Mouse (Mus musculus) testis, adult 2 months (tissue): ENCODE measurements around the gene Olfr522. TPM values are rescaled to one million over a fixed set of nuclear protein-coding genes. Genes with fewer than 3 reads are reported as not detected.

Experiments used
- H3K27ac ChIP-seq: fragments of 200-500 bp; 2 replicates; pipeline ENCODE4 v1.5.1; 2012; ENCODE audit warnings: low read depth, low read length; ENCODE audit not compliant: control insufficient read depth, insufficient read depth
- H3K27me3 ChIP-seq: fragments of 200-500 bp; 2 replicates; pipeline ENCODE4 v1.6.1; 2012; ENCODE audit warnings: mild to moderate bottlenecking, low read length, moderate library complexity; ENCODE audit not compliant: control insufficient read depth, insufficient read depth
- H3K36me3 ChIP-seq: fragments of 200-500 bp; 2 replicates; pipeline ENCODE4 v1.6.1; 2012; ENCODE audit warnings: mild to moderate bottlenecking, low read length; ENCODE audit not compliant: control insufficient read depth, insufficient read depth
- H3K4me1 ChIP-seq: fragments of 200-500 bp; 2 replicates; pipeline ENCODE4 v1.6.1; 2012; ENCODE audit warnings: low read length; ENCODE audit not compliant: control insufficient read depth, insufficient read depth
- H3K4me3 ChIP-seq: fragments of 200-500 bp; 2 replicates; pipeline ENCODE4 v1.5.1; 2012; ENCODE audit warnings: low read depth, mild to moderate bottlenecking, low read length, moderate library complexity, mixed read lengths; ENCODE audit not compliant: control insufficient read depth
- CTCF ChIP-seq: fragments of 200-500 bp; IDR thresholded peaks from 2 replicates; pipeline ENCODE4 v1.5.1; 2012; ENCODE audit warnings: low read depth, mild to moderate bottlenecking, inconsistent platforms, low read length, moderate library complexity; ENCODE audit not compliant: control insufficient read depth, insufficient read depth, insufficient replicate concordance
- POLR2A ChIP-seq: fragments of 200-500 bp; IDR thresholded peaks from 2 replicates; pipeline ENCODE4 v1.6.1; 2012; ENCODE audit warnings: low read depth, mild to moderate bottlenecking, inconsistent platforms, low read length, moderate library complexity; ENCODE audit not compliant: control insufficient read depth
- polyA plus RNA-seq: library from polyadenylated mRNA; depleted of rRNA; stranded (reverse); fragments of >200 nt; gene quantifications from 2 replicates; pipeline ENCODE4 v1.2.3, GENCODE M21; 2012

Olfr522 gene
- polyA plus RNA-seq, 1 experiment: not detected

- TF ChIP-seq POLR2A (0 out of 2 replicates have a peak, but pooled peaks have one; percentile 48), CTCF (no peak)
- Histone ChIP-seq H3K4me1 (peaks cover 11% of the 10 kb centered on the region), H3K27me3 (no peaks in the 10 kb centered on the region), H3K36me3 (no peaks in the 10 kb centered on the region), H3K27ac (peak overlapping the region; percentile 47), H3K4me3 (peak overlapping the region; percentile 71)
Observed at GRCm38 (mm10) chr7:140125278-140126021, 39.1 kb downstream of the Olfr522 start.

- Histone ChIP-seq H3K4me1 (peaks cover 11% of the 10 kb centered on the region), H3K4me3 (no peak overlapping the region), H3K27me3 (no peaks in the 10 kb centered on the region), H3K36me3 (no peaks in the 10 kb centered on the region), H3K27ac (no peak overlapping the region)
- TF ChIP-seq CTCF: no peak
- no peak for TF ChIP-seq POLR2A
Observed at GRCm38 (mm10) chr7:140124382-140124781, 40.2 kb downstream of the Olfr522 start.

GRCm38 (mm10) chr7:140122765-140123164, 41.8 kb downstream of the Olfr522 start:
- Histone ChIP-seq H3K27me3 (no peaks in the 10 kb centered on the region), H3K4me3 (no peak overlapping the region), H3K4me1 (peaks cover 11% of the 10 kb centered on the region)

GRCm38 (mm10) chr7:140121338-140121910, 43.1 kb downstream of the Olfr522 start:
- Histone ChIP-seq H3K4me1 (peaks cover 9% of the 10 kb centered on the region), H3K36me3 (no peaks in the 10 kb centered on the region), H3K27ac (no peak overlapping the region), H3K4me3 (no peak overlapping the region), H3K27me3 (no peaks in the 10 kb centered on the region)
- TF ChIP-seq POLR2A: no peak
- no peak for TF ChIP-seq CTCF

More at GRCm38 (mm10) chr7:140122765-140123164, 41.8 kb downstream of the Olfr522 start:
- no peak overlapping the region for H3K27ac ChIP-seq
- no peaks in the 10 kb centered on the region for H3K36me3 ChIP-seq
- TF ChIP-seq CTCF (no peak), POLR2A (no peak)

GRCm38 (mm10) chr7:140120484-140120883, 44.1 kb downstream of the Olfr522 start:
- no peak overlapping the region for H3K27ac ChIP-seq
- peaks cover 3% of the 10 kb centered on the region for H3K4me1 ChIP-seq
- H3K36me3 ChIP-seq: no peaks in the 10 kb centered on the region
- no peak for TF ChIP-seq CTCF
- no peak for TF ChIP-seq POLR2A
- no peaks in the 10 kb centered on the region for H3K27me3 ChIP-seq
- H3K4me3 ChIP-seq: no peak overlapping the region

GRCm38 (mm10) chr7:140116329-140117054, 48.1 kb downstream of the Olfr522 start, which contains the start of gene Echs1:
TSS of gene Echs1 (minus strand) at chr7:140116476.
- TF ChIP-seq POLR2A (peak; percentile 78), CTCF (no peak)
- H3K36me3 ChIP-seq: no peaks in the 10 kb centered on the region
- peak within 1 kb of the TSS; percentile 86 for H3K4me3 ChIP-seq

GRCm38 (mm10) chr7:140115583-140116328, 48.8 kb downstream of the Olfr522 start, which contains the start of gene Paox:
TSS of gene Paox (plus strand) at chr7:140115799.
- H3K27me3 ChIP-seq: no peaks in the 10 kb centered on the region
- H3K27ac ChIP-seq: peak within 1 kb of the TSS; percentile 80
- H3K4me1 ChIP-seq: no peaks in the 10 kb centered on the region
- TF ChIP-seq POLR2A (no peak), CTCF (no peak)
- peak within 1 kb of the TSS; percentile 86 for H3K4me3 ChIP-seq
- no peaks in the 10 kb centered on the region for H3K36me3 ChIP-seq

More at GRCm38 (mm10) chr7:140116329-140117054, 48.1 kb downstream of the Olfr522 start, which contains the start of gene Echs1:
- Histone ChIP-seq H3K27me3 (no peaks in the 10 kb centered on the region), H3K4me1 (no peaks in the 10 kb centered on the region), H3K27ac (peak within 1 kb of the TSS; percentile 80)
